Mouse (Mus musculus): ENCODE results near the gene P2rx1.

- no peak for TF ChIP-seq CTCF (IDR thresholded peaks at IDR 0.05; ENCODE audit: extremely low read depth, insufficient read length, insufficient replicate concordance, low read depth, low read length)
- no peak for TF ChIP-seq POLR2A (IDR thresholded peaks at IDR 0.05; ENCODE audit: low read depth, low read length)
Observed at GRCm38 (mm10) chr11:72990688-72991087, 8.2 kb upstream of the P2rx1 start.

All from small intestine, adult 2 months (tissue).